In genomic region chr15:51592511-51593498, GRCm38 (mm10) we compare ENCODE assay signal across 8 mouse cellular contexts.
DNase-seq lines count a peak whose midpoint lies in the region; ATAC-seq lines count a peak whose summit lies in the region.

No protein-coding gene starts in this region.

- no peaks in the 10 kb centered on the region for H3K9me3 ChIP-seq in forebrain, embryonic 11.5 days (ENCODE audit: control insufficient read depth, low read length)
- no peaks in the 10 kb centered on the region for H3K9me3 ChIP-seq in forebrain, embryonic 10.5 days

- ATAC-seq in forebrain, embryonic 11.5 days (replicated peaks; ENCODE audit: low FRiP score): 0 out of 2 replicates have a peak, but pooled peaks have one; percentile 27
- ATAC-seq in activated CD4-positive, CD25-positive, alpha-beta regulatory T cell, adult 4 months: no peak
- no peak for ATAC-seq in erythroblast, adult 5-6 weeks (replicated peaks; ENCODE audit: low FRiP score, poor library complexity, severe bottlenecking)

- H3K4me3 ChIP-seq in forebrain, embryonic 11.5 days (ENCODE audit: low read depth, low read length): no peak overlapping the region
- no peak overlapping the region for H3K4me3 ChIP-seq in forebrain, embryonic 10.5 days

- H3K36me3 ChIP-seq in forebrain, embryonic 11.5 days (ENCODE audit: control insufficient read depth, insufficient read depth, low read length): no peaks in the 10 kb centered on the region
- H3K36me3 ChIP-seq in forebrain, embryonic 10.5 days (replicated peaks): no peaks in the 10 kb centered on the region

- no peak overlapping the region for H3K9ac ChIP-seq in forebrain, embryonic 11.5 days (ENCODE audit: low read length)

- H3K4me2 ChIP-seq in forebrain, embryonic 11.5 days (ENCODE audit: low read depth, low read length, severe bottlenecking): no peak overlapping the region

- H3K27me3 ChIP-seq in forebrain, embryonic 11.5 days (ENCODE audit: control insufficient read depth, insufficient read depth, low read length): no peaks in the 10 kb centered on the region
- H3K27me3 ChIP-seq in forebrain, embryonic 10.5 days (ENCODE audit: poor library complexity, severe bottlenecking): no peaks in the 10 kb centered on the region

- WGBS in forebrain, embryonic 11.5 days: 79% methylated on average over 13 of the region's 13 CpGs
- WGBS in forebrain, embryonic 10.5 days: 83% methylated on average over 13 of the region's 13 CpGs

- DNase-seq in forebrain, embryonic 11.5 days (ENCODE audit: low spot score): no peak
- no peak for DNase-seq in forebrain, embryonic 10.5 days (ENCODE audit: extremely low spot score, low spot score)
- peak; percentile 23 for DNase-seq in 416B (ENCODE audit: low read depth)
- peak; percentile 54 to 67 for DNase-seq in gastrocnemius, adult 8-10 months (ENCODE audit: low spot score in 2 of 2)
- peak; percentile 57 to 67 for DNase-seq in lung, adult 18-20 months
- DNase-seq in natural killer cell, adult 2 months (ENCODE audit: low spot score in 2 of 2): no peak

- no peak overlapping the region for H3K27ac ChIP-seq in forebrain, embryonic 11.5 days (ENCODE audit: low read depth, low read length)
- H3K27ac ChIP-seq in forebrain, embryonic 10.5 days: no peak overlapping the region

- H3K4me1 ChIP-seq in forebrain, embryonic 11.5 days (replicated peaks; ENCODE audit: control insufficient read depth, insufficient read depth, low read length): peaks cover 3% of the 10 kb centered on the region; the same call in 1 of the 2 replicates
- H3K4me1 ChIP-seq in forebrain, embryonic 10.5 days: peaks cover 14% of the 10 kb centered on the region

Comparison
In these comparisons a context has a peak if more than half of its experiments do, and no peak if none do; other contexts are left out.
1. DNase-seq: peak in 416B (single experiment), gastrocnemius, adult 8-10 months (2 of 2) and lung, adult 18-20 months (2 of 2); none in forebrain, embryonic 11.5 days (single experiment), forebrain, embryonic 10.5 days (single experiment) and natural killer cell, adult 2 months (0 of 2).